Mouse (Mus musculus) kidney, postnatal 25 days (tissue): ENCODE data around the gene Agpat3.

Experiments used
- DNase-seq, 2 experiments: peaks; one replicate each; pipeline ENCODE4 v3.0.0; 2021; ENCODE audit warnings: mixed read lengths in 2 of 2

Gene Agpat3

GRCm38 (mm10) chr10:78293576-78293975, 58.7 kb downstream of the Agpat3 start:
- peak; percentile 57 to 84 for DNase-seq

GRCm38 (mm10) chr10:78292381-78292780, 59.9 kb downstream of the Agpat3 start:
- DNase-seq = peak; percentile 33 to 59

DNA sequence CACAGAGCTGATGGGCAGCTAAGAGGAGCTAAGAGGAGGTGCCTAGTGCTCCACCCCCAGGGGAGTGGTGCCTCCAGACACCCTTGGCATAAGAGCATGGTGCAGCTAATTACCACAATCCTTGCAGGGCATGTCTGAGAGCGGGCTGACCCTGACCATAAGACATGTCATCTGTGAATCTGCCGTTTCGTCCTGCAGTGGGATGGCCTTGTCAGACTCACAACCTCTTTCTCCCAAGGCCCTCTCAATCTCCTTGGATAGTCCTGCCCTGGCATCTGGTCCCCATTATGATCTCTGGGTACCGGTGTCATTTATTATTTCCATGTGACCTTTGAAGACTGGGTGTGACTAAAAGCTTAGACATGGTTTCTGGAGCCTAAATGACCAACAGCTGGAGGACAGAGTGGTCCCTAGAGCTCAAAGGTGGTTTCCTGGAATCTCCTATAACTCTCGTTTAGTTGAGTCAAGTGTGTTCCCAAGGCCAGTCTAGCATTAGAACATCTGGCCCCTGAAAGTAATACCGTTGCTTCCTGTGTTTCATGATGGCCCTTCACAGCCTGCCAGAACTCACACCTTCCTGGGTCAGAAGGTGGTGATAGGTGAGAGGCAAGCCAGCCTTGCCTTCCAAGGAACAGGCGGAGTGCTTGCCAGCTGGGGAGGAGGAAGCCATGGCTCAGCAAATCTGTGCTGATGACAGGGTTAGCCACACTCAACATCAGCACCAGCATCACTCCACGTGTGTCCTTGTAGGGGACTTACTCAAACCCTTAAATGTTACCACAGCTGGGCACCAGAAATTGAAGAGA, 61.4 kb downstream of the Agpat3 start:
- DNase-seq = peak in 1 of 2 experiments; percentile 48

GRCm38 (mm10) chr10:78288896-78289295, 63.4 kb downstream of the Agpat3 start:
- DNase-seq = no peak

DNA sequence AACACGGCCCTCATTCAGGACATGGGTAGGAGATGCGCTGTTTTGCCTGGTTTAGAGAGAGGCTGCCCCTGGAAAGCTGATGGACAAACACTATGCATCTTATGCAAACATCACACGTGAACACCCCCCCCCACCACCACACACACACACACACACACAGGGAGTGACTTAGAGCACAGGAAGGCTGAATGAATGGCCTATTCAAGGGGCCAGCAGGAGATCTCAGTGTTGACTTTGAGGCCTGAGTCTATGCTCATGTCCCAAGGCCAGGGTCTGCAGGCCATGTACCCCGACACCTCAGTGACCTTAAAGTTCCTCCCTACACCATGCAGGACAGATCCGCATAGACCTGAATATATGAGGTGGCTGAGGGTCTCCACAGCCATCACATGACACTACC, 64.2 kb downstream of the Agpat3 start:
- no peak for DNase-seq

DNA sequence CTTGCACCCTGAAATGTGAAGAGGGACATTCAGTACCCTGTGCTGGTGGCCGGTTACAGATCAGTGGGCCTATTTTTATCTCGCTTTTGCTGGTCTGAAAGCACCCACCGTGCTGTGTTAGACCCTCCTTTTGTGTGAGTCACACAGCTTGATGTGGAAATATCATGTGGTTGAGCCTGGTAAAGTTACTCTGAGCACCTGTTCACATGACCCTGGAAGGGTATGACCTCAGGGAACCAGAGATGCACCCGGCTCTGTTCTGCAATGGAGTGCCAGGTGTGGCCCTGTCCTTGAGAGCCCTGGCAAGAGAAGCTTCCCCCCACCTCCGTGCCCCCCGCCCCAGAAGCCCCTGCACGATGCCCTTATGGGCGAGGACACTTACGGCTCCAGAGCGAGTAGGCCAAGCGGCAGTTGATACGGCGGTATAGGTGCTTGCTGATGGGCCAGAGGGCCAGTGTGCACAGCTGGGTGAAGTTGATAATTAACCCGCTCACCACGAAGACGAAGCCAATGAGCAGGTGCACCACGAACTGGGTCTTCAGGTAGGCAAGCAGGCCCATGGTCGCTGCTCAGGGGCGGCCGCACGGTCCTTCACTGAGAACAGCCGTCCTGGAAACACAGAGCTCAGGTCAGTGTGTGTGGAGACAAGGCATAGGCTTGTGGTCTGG, 64.7 kb downstream of the Agpat3 start:
- DNase-seq = peak; percentile 55 to 75

DNA sequence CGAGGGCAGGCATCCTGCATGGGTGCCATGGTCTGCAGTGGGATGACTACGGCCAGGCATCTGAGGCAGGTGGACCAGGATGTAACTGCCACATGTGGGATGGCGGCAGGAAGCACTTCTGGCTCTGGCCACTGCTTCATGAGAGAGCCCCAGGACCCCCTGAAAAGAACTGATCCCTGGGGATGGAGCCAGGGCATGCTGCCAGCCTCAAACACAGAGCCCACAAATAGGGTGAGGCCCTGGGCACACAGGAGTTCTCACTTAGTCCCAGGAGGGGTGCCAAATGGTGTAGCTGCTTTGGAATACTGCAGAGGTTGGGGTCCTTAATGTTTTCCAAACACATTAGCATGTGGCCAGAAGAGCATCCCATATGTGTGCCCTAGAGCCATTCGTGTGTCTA, 66.3 kb downstream of the Agpat3 start:
- peak in 1 of 2 experiments; percentile 36 for DNase-seq

DNA sequence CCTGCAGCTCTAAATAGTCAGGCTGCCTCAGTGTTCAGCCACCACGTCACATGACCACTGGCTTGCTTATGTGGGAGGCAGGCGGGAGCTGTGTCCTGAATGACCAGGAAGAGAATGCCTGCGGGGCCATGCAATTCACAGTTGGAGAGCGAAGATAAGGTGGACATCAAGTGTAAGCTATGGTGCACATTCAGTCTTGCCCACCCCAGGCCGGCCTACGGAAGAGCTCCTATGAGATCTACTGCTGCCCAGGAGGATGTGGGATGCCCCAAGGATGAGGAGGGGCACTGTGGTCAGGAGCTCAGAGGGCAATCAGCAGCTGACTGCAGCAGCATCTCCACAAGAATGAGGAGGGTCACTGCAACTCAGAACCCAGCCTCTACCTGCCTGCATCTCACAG, 66.9 kb downstream of the Agpat3 start:
- DNase-seq = peak in 1 of 2 experiments; percentile 50

DNA sequence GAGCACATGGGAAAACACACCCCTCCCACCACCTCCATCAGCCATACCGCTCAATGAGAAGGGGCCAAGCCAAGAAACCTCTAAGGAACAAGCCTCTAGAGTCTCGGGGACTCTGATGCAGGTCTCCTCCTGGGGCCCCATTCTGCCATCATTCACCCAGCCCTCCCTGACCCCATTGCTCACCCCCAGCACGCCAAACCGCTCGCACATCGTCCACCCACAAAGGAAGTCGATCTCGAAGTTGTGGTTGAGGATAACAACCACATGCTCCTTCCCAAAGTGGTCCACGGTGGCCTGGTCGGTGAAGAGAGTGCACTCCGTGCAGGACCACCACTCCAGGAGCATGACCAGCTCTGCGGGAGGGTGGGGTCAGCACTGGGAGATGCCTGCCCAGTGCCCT, 67.5 kb downstream of the Agpat3 start:
- DNase-seq = no peak

GRCm38 (mm10) chr10:78282411-78282810, 69.9 kb downstream of the Agpat3 start:
- no peak for DNase-seq

DNA sequence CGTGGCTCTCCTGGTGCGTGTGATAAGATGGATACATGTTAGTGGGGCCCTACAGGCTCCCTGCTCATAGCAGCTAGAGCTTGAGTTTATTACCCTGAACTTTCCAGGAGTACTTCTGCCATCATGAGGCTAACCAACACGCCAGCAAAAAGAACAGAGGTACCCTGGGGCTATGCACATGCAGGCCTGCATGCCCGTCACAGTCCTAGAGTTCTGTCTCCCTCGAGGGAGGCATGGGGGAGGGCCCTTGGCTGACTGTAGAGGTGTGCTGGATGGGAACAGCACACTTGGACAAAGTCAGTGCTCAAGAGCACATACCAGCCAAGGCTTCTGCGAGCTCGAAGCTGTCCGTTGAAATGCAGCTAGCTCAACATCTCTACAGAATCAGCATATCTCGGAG, 71.8 kb downstream of the Agpat3 start:
- DNase-seq = peak; percentile 63 to 87

- DNase-seq = peak; percentile 61 to 71
Observed at GRCm38 (mm10) chr10:78279210-78279609, 73.1 kb downstream of the Agpat3 start.

- no peak for DNase-seq
Observed at GRCm38 (mm10) chr10:78277835-78278234, 74.5 kb downstream of the Agpat3 start.

DNA sequence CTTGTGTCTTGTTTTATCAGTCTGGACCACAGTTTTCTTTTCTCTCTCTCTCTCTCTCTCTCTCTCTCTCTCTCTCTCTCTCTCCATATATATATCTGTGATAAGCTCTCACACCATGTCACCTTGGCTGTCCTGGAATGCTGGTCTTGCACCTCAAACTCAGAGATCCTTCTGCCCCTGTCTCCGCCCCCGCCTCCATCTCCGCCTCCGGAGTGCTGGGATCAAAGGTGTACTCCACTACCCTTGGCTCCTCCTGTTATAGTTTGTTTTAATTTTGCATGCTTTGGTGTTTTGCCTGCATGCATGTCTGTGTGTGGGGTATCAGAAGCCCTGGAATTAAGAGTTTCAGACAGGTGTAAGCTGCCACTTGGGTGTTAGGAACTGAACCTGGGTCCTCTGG, 76.0 kb downstream of the Agpat3 start:
- peak; percentile 42 to 68 for DNase-seq

DNA sequence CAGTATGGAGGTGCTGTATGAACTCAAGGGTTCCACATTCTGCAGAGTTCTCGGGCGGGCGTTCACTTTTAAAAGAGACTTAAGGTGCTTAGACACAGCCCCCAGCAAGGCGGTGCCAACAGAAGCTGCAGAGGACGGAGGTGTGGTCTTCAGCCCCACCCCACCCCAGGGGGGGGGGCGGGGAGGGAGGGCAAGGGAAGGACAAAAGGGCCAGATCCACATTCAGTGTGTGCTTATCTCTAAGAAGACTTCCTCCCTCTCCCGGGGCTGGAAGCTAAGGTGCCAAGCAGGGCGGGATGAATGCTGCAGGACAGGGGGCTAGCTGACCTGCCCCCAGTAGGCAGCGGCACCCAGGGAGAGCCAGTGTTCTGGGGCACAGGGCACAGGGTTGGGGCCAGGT, 79.4 kb downstream of the Agpat3 start:
- DNase-seq = peak in 1 of 2 experiments; percentile 71

GRCm38 (mm10) chr10:78265881-78266280, 86.4 kb downstream of the Agpat3 start:
- DNase-seq = no peak

DNA sequence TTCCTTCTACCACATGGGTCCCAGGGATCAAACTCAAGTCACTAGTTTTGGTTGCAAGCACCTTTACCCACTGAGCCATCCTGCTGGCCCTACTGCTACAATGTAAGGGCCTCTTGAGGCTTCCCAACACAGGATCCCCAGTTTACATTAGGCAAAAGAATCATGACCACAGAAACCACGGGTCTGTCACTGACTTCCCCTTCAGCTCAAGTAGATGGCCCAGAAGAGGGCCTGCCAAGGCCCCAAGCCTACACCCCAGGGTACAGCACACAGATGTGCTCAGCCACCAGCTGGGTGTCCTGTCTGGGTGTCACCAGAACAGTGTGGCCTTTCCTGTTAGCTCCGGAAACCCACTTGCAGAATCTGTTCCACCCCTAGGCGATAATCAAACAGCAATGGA, 87.6 kb downstream of the Agpat3 start:
- DNase-seq = no peak

- DNase-seq = peak in 1 of 2 experiments; percentile 55
Observed at GRCm38 (mm10) chr10:78260916-78261650, 91.2 kb downstream of the Agpat3 start.

DNA sequence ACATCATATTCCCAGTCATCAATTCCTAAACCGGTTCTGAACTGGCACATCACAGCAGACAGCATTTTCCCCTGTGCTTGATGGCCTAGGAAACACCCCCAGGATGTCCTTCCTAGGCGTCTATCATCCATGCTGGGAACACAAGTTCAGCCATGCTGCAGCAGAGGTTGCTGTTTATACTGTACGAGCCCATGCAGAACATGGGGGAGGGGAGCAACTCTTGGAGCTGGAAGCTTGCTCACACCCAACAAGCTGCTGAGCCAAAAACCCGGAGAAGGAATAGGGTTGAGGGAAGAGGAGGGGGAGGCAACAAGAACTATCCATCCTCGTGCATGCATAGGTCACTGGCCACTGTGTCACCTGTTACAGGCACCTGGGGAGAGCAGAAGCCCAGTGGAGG, 92.0 kb downstream of the Agpat3 start:
- DNase-seq = peak; percentile 45 to 64

GRCm38 (mm10) chr10:78259702-78260101, 92.6 kb downstream of the Agpat3 start:
- peak in 1 of 2 experiments; percentile 29 for DNase-seq

- no peak for DNase-seq
Observed at GRCm38 (mm10) chr10:78259230-78259629, 93.1 kb downstream of the Agpat3 start.

- no peak for DNase-seq
Observed at GRCm38 (mm10) chr10:78258142-78258675, 94.1 kb downstream of the Agpat3 start.

DNA sequence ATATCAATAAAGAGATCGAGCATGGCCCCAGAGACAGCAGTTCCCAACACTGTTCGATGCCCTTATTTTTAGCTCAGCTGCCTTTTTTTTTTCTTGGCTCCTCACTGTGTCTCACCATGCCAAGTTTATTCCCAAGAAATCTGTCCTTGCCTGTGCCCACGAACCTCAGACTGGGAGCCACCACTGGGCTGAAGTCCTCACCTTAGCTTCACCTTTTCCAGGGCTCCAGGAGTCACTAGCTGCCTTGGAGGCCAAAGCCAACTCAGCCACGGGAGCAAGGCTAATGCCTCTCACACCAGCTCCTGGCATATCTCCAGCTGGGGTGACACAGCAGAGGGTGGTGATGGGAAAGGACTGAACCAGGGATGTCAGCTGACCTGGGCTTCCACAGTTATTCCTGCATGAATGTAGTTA, 96.6 kb downstream of the Agpat3 start:
- peak; percentile 75 to 89 for DNase-seq
